Mouse (Mus musculus): ENCODE measurements around the gene Edar. TPM values are rescaled to one million over a fixed set of nuclear protein-coding genes. Genes with fewer than 3 reads are reported as not detected.

The Edar gene
- polyA plus RNA-seq, 1 experiment from 2014 or later: 0.30 TPM

DNA sequence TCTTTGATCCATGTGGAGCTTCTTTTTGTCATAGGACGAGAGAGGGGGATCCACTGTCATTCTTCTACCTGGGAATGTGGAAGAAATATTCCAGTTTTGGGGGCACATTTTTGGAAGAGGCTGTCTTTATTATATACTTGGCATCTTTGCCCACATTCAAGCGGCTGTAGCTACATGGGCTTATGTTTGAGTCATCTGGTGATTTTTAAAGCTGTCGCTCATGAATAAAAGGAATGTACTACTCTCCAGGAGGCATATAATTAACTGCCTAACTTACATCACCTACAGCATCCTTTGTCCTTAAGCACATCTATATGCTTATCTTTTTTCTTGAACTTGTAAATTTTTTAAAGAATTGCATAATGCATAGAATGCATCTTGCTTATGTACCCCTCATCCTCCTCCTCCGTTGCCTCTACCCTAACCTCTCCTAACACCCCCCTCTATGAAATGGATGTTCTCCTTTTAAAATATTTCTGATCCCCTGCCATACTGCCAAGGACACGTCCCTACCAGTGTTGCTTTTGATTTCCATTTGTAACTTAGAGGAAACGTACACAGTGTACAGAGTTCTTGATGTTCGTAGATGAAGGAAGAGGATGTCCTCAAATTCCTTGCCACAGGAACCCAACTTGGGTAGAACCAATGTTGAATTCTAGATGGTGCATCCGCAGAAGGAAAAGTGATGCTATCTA lies 120.6 kb downstream of the Edar start:
- Histone ChIP-seq H3K9ac (ENCODE audit: low read depth, low read length) (no peak overlapping the region), H3K27me3 (ENCODE audit: control insufficient read depth, insufficient read depth, low read depth, low read length) (no peaks in the 10 kb centered on the region), H3K9me3 (replicated peaks; ENCODE audit: control insufficient read depth, low read length, poor library complexity, severe bottlenecking) (no peaks in the 10 kb centered on the region), H3K4me2 (ENCODE audit: low read length) (no peak overlapping the region), H3K4me3 (ENCODE audit: low read depth, low read length) (no peak overlapping the region), H3K27ac (ENCODE audit: low read length) (no peak overlapping the region), H3K36me3 (ENCODE audit: control insufficient read depth, insufficient read depth, low read length) (no peaks in the 10 kb centered on the region), H3K4me1 (ENCODE audit: control insufficient read depth, insufficient read depth, low read length) (no peaks in the 10 kb centered on the region)
- ATAC-seq: no peak
- WGBS: 92% methylated on average over 8 of the region's 8 CpGs

Other genes starting within 250 kb of the Edar start
- 14.2 and 18.6 TPM in 2 replicates for gene Ranbp2, start 228.7 kb downstream of the Edar start, polyA plus RNA-seq (2015; fragmentation: Nextera tagmentation; extraction: Ambion mirVana)
- gene Ccdc138, start 177.7 kb downstream of the Edar start, polyA plus RNA-seq (2015; fragmentation: Nextera tagmentation; extraction: Ambion mirVana): 10.1 and 11.0 TPM in 2 replicates
- not detected in 2 replicates for gene Gm17542, start 42.6 kb upstream of the Edar start, polyA plus RNA-seq (2015; fragmentation: Nextera tagmentation; extraction: Ambion mirVana)
- gene Sh3rf3, start 137.7 kb upstream of the Edar start, polyA plus RNA-seq (2015; fragmentation: Nextera tagmentation; extraction: Ambion mirVana): 3.1 and 3.2 TPM in 2 replicates